24 mouse cellular contexts compared by ENCODE assay signal in genomic region chr3:51525186-51525785, GRCm38 (mm10). TPM values are rescaled to one million over a fixed set of nuclear protein-coding genes. Genes with fewer than 3 reads are reported as not detected.
DNase-seq lines count a peak whose midpoint lies in the region; ATAC-seq lines count a peak whose summit lies in the region.
"Had no signal": no experiment of that assay in that cellular context is flagged by ENCODE, and none has a peak within 500 bp of the region (broad histone marks: within the 10 kb centered on the region; RNA-seq: fewer than 3 reads in every experiment).

No protein-coding gene starts in this region.

- ATAC-seq in embryonic facial prominence, embryonic 13.5 days (ENCODE audit: insufficient number of reproducible peaks, insufficient read depth, low FRiP score, low TSS enrichment, low read depth) = no peak
- ATAC-seq in forebrain, embryonic 16.5 days = no peak
- ATAC-seq: activated CD4-positive, CD25-positive, alpha-beta regulatory T cell, adult 4 months; forebrain, embryonic 14.5 days; inflammation-experienced regulatory T-cells, adult 6 months had no signal

- H3K9me3 ChIP-seq in embryonic facial prominence, embryonic 13.5 days = no peaks in the 10 kb centered on the region
- no peaks in the 10 kb centered on the region for H3K9me3 ChIP-seq in embryonic facial prominence, embryonic 10.5 days
- H3K9me3 ChIP-seq in forebrain, embryonic 16.5 days (ENCODE audit: control insufficient read depth, low read length) = no peaks in the 10 kb centered on the region
- H3K9me3 ChIP-seq: embryonic facial prominence, embryonic 15.5 days; limb, embryonic 10.5 days; liver, embryonic 15.5 days; lung, embryonic 15.5 days had no signal

- H3K27me3 ChIP-seq in embryonic facial prominence, embryonic 13.5 days = no peaks in the 10 kb centered on the region
- no peaks in the 10 kb centered on the region for H3K27me3 ChIP-seq in embryonic facial prominence, embryonic 10.5 days (replicated peaks; ENCODE audit: low read depth, poor library complexity, severe bottlenecking)
- H3K27me3 ChIP-seq in forebrain, embryonic 16.5 days (replicated peaks; ENCODE audit: control insufficient read depth, insufficient read depth, low read length) = no peaks in the 10 kb centered on the region
- H3K27me3 ChIP-seq: embryonic facial prominence, embryonic 15.5 days; liver, embryonic 15.5 days; lung, embryonic 15.5 days had no signal

- peak overlapping the region; percentile 39; the same call in 1 of the 2 replicates for H3K27ac ChIP-seq in embryonic facial prominence, embryonic 13.5 days
- no peak overlapping the region for H3K27ac ChIP-seq in embryonic facial prominence, embryonic 10.5 days (replicated peaks)
- no peak overlapping the region for H3K27ac ChIP-seq in forebrain, embryonic 16.5 days (ENCODE audit: low read length)
- H3K27ac ChIP-seq: embryonic facial prominence, embryonic 15.5 days; hindbrain, embryonic 14.5 days; kidney, postnatal 0 days; left cerebral cortex, adult 2 months; limb, embryonic 10.5 days; liver, embryonic 15.5 days; lung, embryonic 15.5 days had no signal

- H3K9ac ChIP-seq in embryonic facial prominence, embryonic 13.5 days = no peak overlapping the region
- H3K9ac ChIP-seq in forebrain, embryonic 16.5 days (replicated peaks; ENCODE audit: low read depth, low read length) = no peak overlapping the region
- H3K9ac ChIP-seq: embryonic facial prominence, embryonic 15.5 days; hindbrain, embryonic 14.5 days; liver, embryonic 15.5 days; lung, embryonic 15.5 days had no signal

- DNase-seq in embryonic facial prominence, embryonic 10.5 days (ENCODE audit: low spot score) = no peak
- DNase-seq in adipocyte (ENCODE audit: low spot score) = peak; percentile 17
- DNase-seq in cerebellum, adult 8-10 months = peak; percentile 50
- peak; percentile 32 to 55 for DNase-seq in cerebellum, postnatal 36 days
- DNase-seq in embryo, embryonic 11 days = no peak
- DNase-seq: gastrocnemius, postnatal 14 days; heart, adult 11 months; heart, postnatal 36 days; kidney, adult 2 months; liver; lung, postnatal 4 days; midbrain, embryonic 14.5 days had no signal

- no peak overlapping the region for H3K4me3 ChIP-seq in embryonic facial prominence, embryonic 13.5 days
- H3K4me3 ChIP-seq in embryonic facial prominence, embryonic 10.5 days = no peak overlapping the region
- no peak overlapping the region for H3K4me3 ChIP-seq in forebrain, embryonic 16.5 days (replicated peaks; ENCODE audit: low read length)
- H3K4me3 ChIP-seq: embryonic facial prominence, embryonic 15.5 days; left cerebral cortex, adult 2 months; limb, embryonic 10.5 days; liver, embryonic 15.5 days; lung, embryonic 15.5 days had no signal

- 83% methylated on average over 16 of the region's 16 CpGs for WGBS in embryonic facial prominence, embryonic 13.5 days
- WGBS in embryonic facial prominence, embryonic 10.5 days = 83% methylated on average over 16 of the region's 16 CpGs
- WGBS in forebrain, embryonic 16.5 days = 87% methylated on average over 16 of the region's 16 CpGs

- H3K4me2 ChIP-seq in embryonic facial prominence, embryonic 13.5 days = no peak overlapping the region
- no peak overlapping the region for H3K4me2 ChIP-seq in forebrain, embryonic 16.5 days (ENCODE audit: low read length)
- H3K4me2 ChIP-seq: embryonic facial prominence, embryonic 15.5 days; hindbrain, embryonic 14.5 days; liver, embryonic 15.5 days; lung, embryonic 15.5 days had no signal

- no peaks in the 10 kb centered on the region for H3K4me1 ChIP-seq in embryonic facial prominence, embryonic 13.5 days
- H3K4me1 ChIP-seq in embryonic facial prominence, embryonic 10.5 days = peaks cover 9% of the 10 kb centered on the region; the same call in 1 of the 2 replicates
- H3K4me1 ChIP-seq in forebrain, embryonic 16.5 days (replicated peaks; ENCODE audit: control insufficient read depth, insufficient read depth, low read length) = no peaks in the 10 kb centered on the region
- H3K4me1 ChIP-seq: embryonic facial prominence, embryonic 15.5 days; liver, embryonic 15.5 days; lung, embryonic 15.5 days had no signal

- peaks cover 92% of the 10 kb centered on the region for H3K36me3 ChIP-seq in embryonic facial prominence, embryonic 13.5 days
- H3K36me3 ChIP-seq in embryonic facial prominence, embryonic 10.5 days (replicated peaks) = peaks cover 98% of the 10 kb centered on the region
- H3K36me3 ChIP-seq in forebrain, embryonic 16.5 days (ENCODE audit: control insufficient read depth, insufficient read depth) = peaks cover 43% of the 10 kb centered on the region

RNA-seq across cellular contexts. Expression of gene Setd7, which starts 35.4 kb away (rescaled TPM):
- 3.7 and 3.9 TPM in 2 replicates for polyA plus RNA-seq in embryonic facial prominence, embryonic 13.5 days (2015; fragmentation: Nextera tagmentation; extraction: Ambion mirVana)
- polyA plus RNA-seq in embryonic facial prominence, embryonic 10.5 days (2016; fragmentation: Nextera tagmentation; extraction: Ambion mirVana) = 4.2 and 5.1 TPM in 2 replicates
- 4.2 and 4.5 TPM in 2 replicates for polyA plus RNA-seq in forebrain, embryonic 16.5 days (2015; fragmentation: Nextera tagmentation; extraction: Ambion mirVana)

RNA-seq across cellular contexts. Expression of gene Rab33b, which starts 41.6 kb away (rescaled TPM):
- 26.7 and 27.3 TPM in 2 replicates for polyA plus RNA-seq in embryonic facial prominence, embryonic 13.5 days (2015; fragmentation: Nextera tagmentation; extraction: Ambion mirVana)
- polyA plus RNA-seq in embryonic facial prominence, embryonic 10.5 days (2016; fragmentation: Nextera tagmentation; extraction: Ambion mirVana) = 14.2 and 15.3 TPM in 2 replicates
- 31.2 and 33.7 TPM in 2 replicates for polyA plus RNA-seq in forebrain, embryonic 16.5 days (2015; fragmentation: Nextera tagmentation; extraction: Ambion mirVana)

Comparison
In these comparisons a context has a peak if more than half of its experiments do, and no peak if none do; other contexts are left out.
1. DNase-seq: peak in adipocyte (single experiment), cerebellum, adult 8-10 months (single experiment) and cerebellum, postnatal 36 days (2 of 2); none in embryonic facial prominence, embryonic 10.5 days (single experiment) and embryo, embryonic 11 days (single experiment).